Mouse (Mus musculus) liver, embryonic 14.5 days (tissue): ENCODE data around the gene Efcc1. TPM values are rescaled to one million over a fixed set of nuclear protein-coding genes. Genes with fewer than 3 reads are reported as not detected.

Experiments used
- ATAC-seq: fragments of 200-750 bp; cut with Nextera tagmentation; 2 replicates; pipeline ENCODE4 v1.8.0; 2017; ENCODE audit warnings: moderate number of reproducible peaks, mild to moderate bottlenecking, moderate library complexity; ENCODE audit not compliant: insufficient read depth
- DNase-seq, 3 experiments: peaks; one replicate each; pipeline ENCODE4 v3.0.0-alpha.2; 2012 to 2013; ENCODE audit warnings: low read depth in 3 of 3, low spot score in 3 of 3
- H3K27ac ChIP-seq: fragments of 300-500 bp; sonication (generic); 2 replicates; pipeline ENCODE4 v1.5.1; 2014; ENCODE audit warnings: moderate library complexity, mild to moderate bottlenecking, control low read depth, inconsistent platforms
- H3K27me3 ChIP-seq: fragments of 300-500 bp; sonication (generic); 2 replicates; pipeline ENCODE4 v1.6.1; 2014; ENCODE audit warnings: mild to moderate bottlenecking, low read length, moderate library complexity; ENCODE audit not compliant: control insufficient read depth, insufficient read depth
- H3K36me3 ChIP-seq: fragments of 300-500 bp; sonication (generic); replicated peaks from 2 replicates; pipeline ENCODE4 v1.6.1; 2014; ENCODE audit warnings: low read depth; ENCODE audit not compliant: control insufficient read depth, insufficient read depth
- H3K4me1 ChIP-seq, 2 experiments: fragments of 200-500 bp in 1 of 2; fragments of 300-500 bp in 1 of 2; sonication (generic) in 1 of 2; replicated peaks; 2 replicates each; pipeline ENCODE4 v1.6.1; 2012 to 2014; ENCODE audit warnings: antibody characterized with exemption in 1 of 2, inconsistent platforms in 1 of 2, low read length in 1 of 2; ENCODE audit not compliant: control insufficient read depth in 2 of 2, insufficient read depth in 2 of 2
- H3K4me2 ChIP-seq: fragments of 300-500 bp; sonication (generic); 2 replicates; pipeline ENCODE4 v1.6.1; 2014; ENCODE audit warnings: low read depth, mild to moderate bottlenecking, control low read depth, moderate library complexity
- H3K4me3 ChIP-seq, 2 experiments: fragments of 200-500 bp in 1 of 2; fragments of 300-500 bp in 1 of 2; sonication (generic) in 1 of 2; 2 replicates each; pipeline ENCODE4 v1.5.1; 2012 to 2014; ENCODE audit warnings: low read depth in 2 of 2, low read length in 2 of 2, mild to moderate bottlenecking in 2 of 2, control low read depth in 1 of 2, inconsistent platforms in 1 of 2, moderate library complexity in 1 of 2; ENCODE audit not compliant: insufficient read depth in 1 of 2
- H3K9ac ChIP-seq: fragments of 300-500 bp; sonication (generic); replicated peaks from 2 replicates; pipeline ENCODE4 v1.6.1; 2014; ENCODE audit warnings: mild to moderate bottlenecking, control low read depth, moderate library complexity
- H3K9me3 ChIP-seq: fragments of 300-500 bp; sonication (generic); 2 replicates; pipeline ENCODE4 v1.6.1; 2016; ENCODE audit warnings: low read length, mixed read lengths; ENCODE audit not compliant: control insufficient read depth
- CTCF ChIP-seq: IDR thresholded peaks from 2 replicates; pipeline ENCODE4 v1.5.1; 2016; ENCODE audit warnings: antibody characterized with exemption, low read depth, control low read depth
- EP300 ChIP-seq: IDR thresholded peaks from 2 replicates; pipeline ENCODE4 v1.6.1; 2016; ENCODE audit warnings: antibody characterized with exemption, low read depth
- WGBS: fragments of 180-500 bp; shearing (Covaris S2); extraction: QIAGEN DNeasy Blood & Tissue Kit; methylation state at CpG from one replicate; pipeline ENCODE4 v1.1.7; 2014; ENCODE audit not compliant: insufficient replicate concordance; 5-methylcytosine and 5-hydroxymethylcytosine counted together
- polyA plus RNA-seq, 2 experiments: library from polyadenylated mRNA; depleted of rRNA in 1 of 2; stranded (reverse) in 1 of 2; unstranded in 1 of 2; fragments of >200 nt; fragmentation: Nextera tagmentation in 1 of 2; extraction: Ambion mirVana in 1 of 2; gene quantifications; 2 replicates each; pipeline versions ENCODE4 v1.2.1 to v1.2.3; 2012 to 2014

The Efcc1 gene
- polyA plus RNA-seq, 2 experiments = 0.09 to 0.17 TPM

- H3K9ac ChIP-seq = peak overlapping the region; percentile 66
- no peaks in the 10 kb centered on the region for H3K27me3 ChIP-seq
- H3K4me1 ChIP-seq = peaks cover 42 to 53% of the 10 kb centered on the region in 2 experiments
- DNase-seq (peak; percentile 85 to 88 (median 87)), ATAC-seq (peak; percentile 95)
- peaks cover 45% of the 10 kb centered on the region for H3K36me3 ChIP-seq
- TF ChIP-seq CTCF = peak; percentile 57
- TF ChIP-seq EP300 = peak; percentile 61
- WGBS = 16% methylated on average over 7 of the region's 7 CpGs
- peak overlapping the region; percentile 98 for H3K27ac ChIP-seq
- peak overlapping the region in 1 of 2 experiments; percentile 20; a peak in 2 of 4 replicates for H3K4me3 ChIP-seq
- peak overlapping the region; percentile 70 for H3K4me2 ChIP-seq
- no peaks in the 10 kb centered on the region for H3K9me3 ChIP-seq
Measured at GRCm38 (mm10) chr6:87790779-87791480, 60.3 kb downstream of the Efcc1 start.

GRCm38 (mm10) chr6:87791826-87792225 lies 61.2 kb downstream of the Efcc1 start:
- H3K27me3 ChIP-seq = no peaks in the 10 kb centered on the region
- no peak for TF ChIP-seq CTCF
- TF ChIP-seq EP300 = no peak
- DNase-seq (no peak), ATAC-seq (no peak)
- H3K4me1 ChIP-seq = peaks cover 50 to 60% of the 10 kb centered on the region in 2 experiments
- 82% methylated on average over 5 of the region's 5 CpGs for WGBS
- H3K27ac ChIP-seq = peak overlapping the region; percentile 98
- H3K4me3 ChIP-seq = no peak overlapping the region
- H3K4me2 ChIP-seq = no peak overlapping the region
- H3K36me3 ChIP-seq = peaks cover 45% of the 10 kb centered on the region
- no peaks in the 10 kb centered on the region for H3K9me3 ChIP-seq
- peak overlapping the region; percentile 0; the same call in 1 of the 2 replicates for H3K9ac ChIP-seq

GRCm38 (mm10) chr6:87793821-87794510 lies 63.3 kb downstream of the Efcc1 start:
- DNase-seq = no peak
- no peak overlapping the region for H3K9ac ChIP-seq
- no peak for ATAC-seq
- 84% methylated on average over 10 of the region's 10 CpGs for WGBS
- H3K4me3 ChIP-seq = no peak overlapping the region
- H3K4me1 ChIP-seq = peaks cover 46 to 66% of the 10 kb centered on the region in 2 experiments
- H3K27ac ChIP-seq = no peak overlapping the region
- peaks cover 45% of the 10 kb centered on the region for H3K36me3 ChIP-seq
- H3K9me3 ChIP-seq = no peaks in the 10 kb centered on the region
- no peaks in the 10 kb centered on the region for H3K27me3 ChIP-seq
- TF ChIP-seq EP300 = no peak
- no peak overlapping the region for H3K4me2 ChIP-seq

- peak overlapping the region; percentile 61 for H3K4me2 ChIP-seq
- TF ChIP-seq CTCF (no peak), EP300 (no peak)
- DNase-seq = no peak
- no peaks in the 10 kb centered on the region for H3K27me3 ChIP-seq
- H3K27ac ChIP-seq = peak overlapping the region; percentile 88
- H3K4me3 ChIP-seq = no peak overlapping the region
- H3K4me1 ChIP-seq = peaks cover 45 to 61% of the 10 kb centered on the region in 2 experiments
- peak overlapping the region; percentile 14; the same call in 1 of the 2 replicates for H3K9ac ChIP-seq
- no peaks in the 10 kb centered on the region for H3K9me3 ChIP-seq
- WGBS = 68% methylated on average over 6 of the region's 6 CpGs
- ATAC-seq = no peak
- peaks cover 32% of the 10 kb centered on the region for H3K36me3 ChIP-seq
Measured at GRCm38 (mm10) chr6:87795385-87796150, 64.9 kb downstream of the Efcc1 start.
